Mouse (Mus musculus) 416B (cell line): ENCODE measurements around the gene Mnt.
A peak's percentile ranks its signal among the peaks of the same experiment; 100 is the strongest.

Experiments used
- DNase-seq: peaks from one replicate; pipeline ENCODE4 v3.0.0; 2011; ENCODE audit warnings: low read depth

Mnt gene

GRCm38 (mm10) chr11:74831606-74832451 lies 1.1 kb downstream of the Mnt start:
- peak; percentile 99 for DNase-seq

GRCm38 (mm10) chr11:74832503-74833143 lies 1.9 kb downstream of the Mnt start:
- DNase-seq = peak; percentile 95

GRCm38 (mm10) chr11:74833536-74834358 lies 3.0 kb downstream of the Mnt start:
- DNase-seq = peak; percentile 48

GRCm38 (mm10) chr11:74834359-74834638 lies 3.6 kb downstream of the Mnt start:
- DNase-seq = no peak

DNA sequence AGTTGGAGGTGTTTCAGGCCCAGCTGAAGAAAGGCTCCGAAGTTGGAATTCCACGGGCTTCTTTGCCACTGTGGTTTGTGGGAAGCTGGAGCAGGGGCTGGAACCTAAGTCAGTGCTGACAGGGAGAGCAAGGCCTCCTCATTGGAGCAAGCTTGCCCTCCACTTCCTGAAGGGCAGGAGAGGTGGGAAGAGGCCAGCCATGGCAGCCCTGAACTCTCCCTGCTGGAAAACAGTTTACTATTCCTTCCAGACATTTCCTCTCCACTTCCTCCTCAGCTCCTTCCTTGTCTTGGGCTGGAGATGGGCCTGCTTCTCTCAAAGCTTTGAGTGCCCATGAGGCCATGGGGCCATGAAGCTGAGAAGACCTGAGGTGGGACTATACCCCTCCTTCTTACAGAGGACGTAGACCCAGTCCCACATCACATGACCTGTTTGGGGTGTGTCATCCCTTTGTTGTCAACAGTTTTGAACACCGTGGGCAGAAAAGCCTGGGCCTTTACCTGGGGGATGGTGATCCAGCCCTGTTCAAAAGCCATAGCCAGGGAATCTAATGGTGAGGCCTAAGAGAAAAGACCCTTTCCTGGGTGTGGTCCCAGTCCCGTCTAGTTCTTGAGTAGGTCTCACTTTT lies 4.0 kb downstream of the Mnt start:
- no peak for DNase-seq

GRCm38 (mm10) chr11:74835593-74836224 lies 5.0 kb downstream of the Mnt start:
- DNase-seq = no peak

DNA sequence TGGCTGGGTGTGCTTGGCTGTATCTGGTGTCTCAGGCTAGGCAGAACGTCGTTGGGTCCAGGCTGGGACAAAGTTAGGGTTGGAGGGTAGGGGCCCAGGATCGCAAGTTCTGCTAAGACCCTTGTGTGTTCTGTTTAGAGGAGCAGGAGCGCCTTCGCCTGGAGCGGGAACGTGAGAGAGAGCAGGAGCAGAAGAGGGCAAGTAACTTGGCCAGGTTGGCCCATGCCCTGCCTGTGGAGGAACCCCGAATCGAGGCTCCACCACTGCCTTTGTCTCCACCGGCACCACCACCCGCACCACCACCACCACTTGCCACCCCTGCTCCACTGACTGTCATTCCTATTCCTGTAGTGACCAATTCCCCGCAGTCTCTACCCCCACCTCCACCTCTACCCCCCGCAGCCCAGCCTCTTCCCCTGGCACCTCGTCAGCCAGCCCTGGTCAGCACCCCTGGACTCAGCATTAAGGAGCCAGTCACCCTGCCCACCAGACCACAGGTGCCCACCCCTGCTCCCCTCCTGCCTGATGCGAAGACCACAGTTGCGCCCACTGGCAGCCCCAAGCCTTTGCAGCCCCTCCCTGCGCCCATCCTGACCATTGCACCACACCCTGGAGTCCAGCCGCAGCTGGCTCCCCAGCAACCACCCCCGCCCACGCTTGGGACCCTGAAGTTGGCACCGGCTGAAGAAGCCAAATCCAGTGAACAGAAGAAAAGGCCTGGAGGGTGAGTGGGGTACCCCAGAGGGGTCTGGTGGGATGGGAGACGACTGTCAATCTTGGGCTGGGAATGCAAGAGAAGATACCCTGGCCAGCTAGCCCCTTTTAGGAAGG lies 5.7 kb downstream of the Mnt start:
- no peak for DNase-seq

- DNase-seq = no peak
Measured at GRCm38 (mm10) chr11:74837056-74837693, 6.5 kb downstream of the Mnt start.

DNA sequence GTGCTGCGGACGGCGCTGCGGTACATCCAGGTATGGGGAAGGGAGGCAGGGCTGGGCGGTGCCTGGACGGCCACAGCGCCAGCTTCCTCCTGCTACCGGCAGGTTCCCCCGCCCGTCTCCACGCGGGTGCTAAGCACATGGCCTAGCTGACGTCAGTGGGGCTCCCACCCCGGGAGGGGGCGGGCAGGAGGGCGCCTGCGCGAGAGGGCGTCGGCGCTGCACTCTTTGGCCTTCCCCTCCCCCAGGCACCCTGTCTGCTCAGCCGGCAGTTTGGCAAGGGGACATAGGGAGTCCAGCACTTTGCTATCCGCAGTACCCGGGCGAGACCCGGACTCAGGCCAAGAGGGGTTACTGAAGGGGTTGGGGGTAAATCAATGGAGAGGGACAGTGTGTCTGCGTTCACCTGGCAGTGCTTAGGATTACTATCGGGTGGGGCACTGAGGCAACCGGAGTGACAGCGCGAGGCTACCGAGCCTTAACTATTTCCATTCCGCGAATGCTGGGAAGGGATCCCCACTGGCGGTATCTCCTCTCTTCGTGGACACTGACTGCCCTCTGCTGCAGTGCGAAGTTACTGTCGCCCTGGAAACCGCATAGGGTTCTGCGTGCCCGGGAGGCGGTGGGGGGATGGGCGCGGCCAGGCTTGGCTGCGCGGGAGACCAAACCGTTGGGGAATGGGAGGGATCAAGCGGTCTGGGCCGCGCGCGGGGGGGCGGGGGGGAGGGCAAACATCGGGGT lies 7.1 kb downstream of the Mnt start:
- peak; percentile 97 for DNase-seq

DNA sequence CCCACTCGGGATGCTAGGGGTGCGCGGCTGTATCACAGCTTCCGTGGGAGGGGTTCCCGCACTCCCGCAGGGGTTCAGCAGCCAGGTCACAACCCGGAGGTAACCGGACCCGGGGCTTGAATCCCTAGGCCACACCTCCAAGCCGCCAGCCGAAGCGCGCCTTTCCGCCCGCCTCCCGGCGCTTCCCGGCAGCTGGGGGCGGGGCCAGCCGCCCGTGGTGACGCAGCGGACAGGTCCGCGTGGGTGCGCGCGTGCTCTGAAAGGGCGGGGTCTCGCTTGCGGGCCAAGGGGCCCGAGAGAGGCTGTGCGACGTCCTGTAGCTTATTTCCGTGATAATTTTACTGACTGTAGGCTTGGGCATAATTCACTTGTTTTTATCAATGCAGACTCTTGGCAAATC lies 7.7 kb downstream of the Mnt start:
- peak; percentile 97 for DNase-seq

- DNase-seq = peak; percentile 96
Measured at GRCm38 (mm10) chr11:74838971-74839370, 8.3 kb downstream of the Mnt start.

DNA sequence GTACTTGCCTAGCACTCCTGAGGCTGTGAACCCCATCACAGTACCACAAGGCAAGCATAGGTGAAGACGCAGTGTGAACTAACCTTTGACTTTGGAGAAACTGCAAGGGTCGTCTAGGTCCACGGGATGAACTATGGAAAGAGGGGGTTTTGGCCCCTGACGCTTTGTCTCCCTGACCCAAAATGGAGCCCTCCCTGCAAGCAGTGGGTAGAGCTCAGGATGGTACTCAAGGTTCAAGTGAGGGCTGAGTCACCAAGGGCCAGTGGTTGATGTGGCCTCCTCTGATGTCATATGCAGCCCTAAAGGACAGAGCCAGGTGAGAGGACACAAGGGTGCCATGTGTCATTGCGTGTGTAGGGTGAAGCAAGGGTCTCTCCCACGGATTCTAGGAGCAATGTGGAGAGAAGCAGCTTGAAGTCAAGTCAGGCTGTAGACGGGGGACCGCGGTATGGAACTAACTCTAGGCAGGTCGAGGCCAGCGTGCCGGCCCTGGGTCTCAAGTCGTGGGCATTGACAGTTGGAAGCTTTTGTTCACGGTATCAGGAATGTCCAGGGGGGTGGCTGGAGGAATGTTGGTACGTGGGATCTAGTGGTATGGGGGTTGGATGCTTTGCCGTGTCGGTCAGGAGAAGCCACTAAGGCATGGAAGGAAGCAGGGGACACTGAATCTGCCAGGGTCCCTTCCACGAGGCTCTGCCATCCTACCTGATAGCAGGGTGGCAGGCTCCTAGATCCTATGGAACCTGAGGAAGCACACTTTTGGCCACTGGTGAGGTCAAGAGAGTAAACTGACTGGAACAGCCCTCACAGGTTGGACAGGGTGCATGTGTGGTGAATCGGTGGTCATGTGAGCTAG lies 9.4 kb downstream of the Mnt start:
- DNase-seq = no peak

DNA sequence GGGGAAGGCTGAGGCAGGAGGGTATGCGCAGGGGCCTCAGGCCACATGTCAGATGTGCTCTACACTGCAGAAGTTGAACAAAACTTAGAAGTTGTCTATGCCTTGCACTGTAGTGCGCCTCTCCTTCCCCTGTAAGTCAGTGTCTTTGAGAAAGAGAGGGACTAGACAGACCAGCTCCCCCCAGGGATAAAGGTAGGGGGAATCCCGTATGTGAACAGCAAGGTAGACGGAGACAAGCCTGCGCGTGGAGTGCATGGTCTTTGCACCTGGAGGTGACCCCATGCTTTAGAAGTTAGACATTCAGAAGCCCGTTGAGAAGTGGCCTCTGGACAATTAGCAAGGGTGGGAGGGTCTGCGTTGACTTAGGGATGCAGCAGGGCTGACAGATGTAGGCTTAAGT lies 10.0 kb downstream of the Mnt start:
- no peak for DNase-seq

GRCm38 (mm10) chr11:74841366-74841765 lies 10.6 kb downstream of the Mnt start:
- DNase-seq = no peak

DNA sequence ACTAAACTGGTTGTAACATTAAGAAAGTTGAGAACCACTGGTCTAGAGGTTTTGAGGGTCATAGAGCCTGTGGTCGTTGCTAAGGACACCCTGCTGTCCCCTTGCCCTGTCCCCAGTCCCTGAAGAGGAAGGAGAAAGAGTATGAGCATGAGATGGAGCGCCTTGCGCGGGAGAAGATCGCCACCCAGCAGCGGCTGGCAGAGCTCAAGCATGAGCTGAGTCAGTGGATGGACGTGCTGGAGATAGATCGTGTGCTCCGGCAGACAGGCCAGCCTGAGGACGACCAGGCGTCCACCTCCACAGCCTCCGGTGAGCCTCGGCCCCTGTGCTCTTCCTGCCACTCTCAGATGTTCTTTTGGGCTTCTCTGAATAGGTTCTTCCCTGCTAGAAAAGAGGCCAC lies 11.3 kb downstream of the Mnt start:
- DNase-seq = no peak

DNA sequence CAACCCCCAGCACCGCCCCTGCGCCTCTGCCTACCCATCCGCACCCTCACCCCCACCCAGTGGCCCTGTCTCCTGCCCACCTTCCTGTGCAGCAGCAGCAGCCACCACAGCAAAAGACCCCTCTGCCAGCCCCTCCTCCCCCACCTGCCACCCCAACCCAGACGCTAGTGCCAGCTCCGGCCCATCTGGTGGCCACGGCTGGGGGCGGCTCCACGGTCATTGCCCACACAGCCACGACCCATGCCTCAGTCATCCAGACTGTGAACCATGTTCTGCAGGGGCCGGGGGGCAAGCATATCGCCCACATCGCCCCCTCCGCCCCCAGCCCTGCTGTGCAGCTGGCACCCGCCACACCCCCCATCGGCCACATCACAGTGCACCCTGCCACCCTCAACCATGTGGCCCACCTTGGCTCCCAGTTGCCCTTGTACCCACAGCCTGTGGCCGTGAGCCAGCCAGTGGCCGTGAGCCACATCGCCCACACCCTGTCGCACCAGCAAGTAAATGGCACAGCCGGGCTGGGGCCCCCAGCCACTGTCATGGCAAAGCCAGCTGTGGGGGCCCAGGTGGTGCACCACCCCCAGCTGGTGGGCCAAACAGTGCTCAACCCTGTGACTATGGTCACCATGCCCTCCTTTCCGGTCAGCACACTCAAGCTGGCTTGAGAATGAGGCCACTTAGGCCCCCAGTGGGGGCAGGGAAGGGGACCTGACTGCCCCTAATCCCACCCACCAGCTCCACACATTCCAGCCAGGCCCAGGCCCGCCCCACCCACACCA lies 12.1 kb downstream of the Mnt start:
- DNase-seq = no peak

DNA sequence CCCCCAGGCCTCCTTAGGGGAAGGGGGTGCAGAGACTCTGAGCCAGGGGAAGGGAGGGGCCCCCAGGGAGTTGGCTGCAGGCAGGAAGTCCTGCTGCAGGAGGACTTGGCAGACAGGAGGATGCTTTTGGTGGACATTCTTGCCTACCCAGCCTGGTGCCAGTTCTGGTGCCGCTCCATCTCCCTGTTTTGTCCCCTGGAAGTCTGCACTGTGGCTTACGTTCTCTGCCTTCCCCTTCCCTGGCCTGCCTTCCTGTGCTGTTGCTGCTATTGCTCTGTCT lies 12.7 kb downstream of the Mnt start:
- no peak for DNase-seq

GRCm38 (mm10) chr11:74843761-74844160 lies 13.0 kb downstream of the Mnt start:
- DNase-seq = no peak
